Mouse (Mus musculus): Measurements from ENCODE around the gene Entpd1.

The Entpd1 gene

GRCm38 (mm10) chr19:40679632-40680031 lies 67.5 kb downstream of the Entpd1 start:
- no peak for TF ChIP-seq GATA4 (IDR thresholded peaks at IDR 0.05; ENCODE audit: insufficient replicate concordance, low read length)

- TF ChIP-seq GATA4 (IDR thresholded peaks at IDR 0.05; ENCODE audit: insufficient replicate concordance, low read length): no peak
Measured at GRCm38 (mm10) chr19:40684124-40684523, 72.0 kb downstream of the Entpd1 start.

GRCm38 (mm10) chr19:40684566-40684965 lies 72.4 kb downstream of the Entpd1 start:
- TF ChIP-seq GATA4 (IDR thresholded peaks at IDR 0.05; ENCODE audit: insufficient replicate concordance, low read length): no peak

GRCm38 (mm10) chr19:40687291-40687927 lies 75.2 kb downstream of the Entpd1 start:
- no peak for TF ChIP-seq GATA4 (IDR thresholded peaks at IDR 0.05; ENCODE audit: insufficient replicate concordance, low read length)

GRCm38 (mm10) chr19:40693201-40693600 lies 81.0 kb downstream of the Entpd1 start:
- no peak for TF ChIP-seq GATA4 (IDR thresholded peaks at IDR 0.05; ENCODE audit: insufficient replicate concordance, low read length)

GRCm38 (mm10) chr19:40696116-40696515 lies 84.0 kb downstream of the Entpd1 start:
- no peak for TF ChIP-seq GATA4 (IDR thresholded peaks at IDR 0.05; ENCODE audit: insufficient replicate concordance, low read length)

- peak; percentile 69; the same call in 1 of the 2 replicates for TF ChIP-seq GATA4 (IDR thresholded peaks at IDR 0.05; ENCODE audit: insufficient replicate concordance, low read length)
Measured at GRCm38 (mm10) chr19:40698103-40698853, 86.1 kb downstream of the Entpd1 start.

GRCm38 (mm10) chr19:40699816-40700215 lies 87.7 kb downstream of the Entpd1 start:
- TF ChIP-seq GATA4 (IDR thresholded peaks at IDR 0.05; ENCODE audit: insufficient replicate concordance, low read length): no peak

GRCm38 (mm10) chr19:40702406-40702805 lies 90.2 kb downstream of the Entpd1 start:
- TF ChIP-seq GATA4 (IDR thresholded peaks at IDR 0.05; ENCODE audit: insufficient replicate concordance, low read length): no peak

GRCm38 (mm10) chr19:40712889-40713628 lies 100.9 kb downstream of the Entpd1 start:
- no peak for TF ChIP-seq GATA4 (IDR thresholded peaks at IDR 0.05; ENCODE audit: insufficient replicate concordance, low read length)

- no peak for TF ChIP-seq GATA4 (IDR thresholded peaks at IDR 0.05; ENCODE audit: insufficient replicate concordance, low read length)
Measured at GRCm38 (mm10) chr19:40714700-40715099, 102.5 kb downstream of the Entpd1 start.

- no peak for TF ChIP-seq GATA4 (IDR thresholded peaks at IDR 0.05; ENCODE audit: insufficient replicate concordance, low read length)
Measured at GRCm38 (mm10) chr19:40716981-40717380, 104.8 kb downstream of the Entpd1 start.

GRCm38 (mm10) chr19:40719439-40720105 lies 107.4 kb downstream of the Entpd1 start:
- no peak for TF ChIP-seq GATA4 (IDR thresholded peaks at IDR 0.05; ENCODE audit: insufficient replicate concordance, low read length)

GRCm38 (mm10) chr19:40720381-40720780 lies 108.2 kb downstream of the Entpd1 start:
- no peak for TF ChIP-seq GATA4 (IDR thresholded peaks at IDR 0.05; ENCODE audit: insufficient replicate concordance, low read length)

Measured in liver, adult (tissue).